Mouse (Mus musculus) hindbrain, embryonic 12.5 days (tissue): ENCODE measurements at regions not wholly inside any gene's neighbourhood (a gene's known extent, or its start where the extent isn't known, plus 50 kb on each side); places are given as distances from the start of the nearest gene placed in this dataset.

ENCODE experiments used
- ATAC-seq: fragments of 200-750 bp; cut with Nextera tagmentation; 2 replicates; pipeline ENCODE4 v1.8.0; 2017; ENCODE audit warnings: moderate TSS enrichment; ENCODE audit not compliant: low FRiP score
- H3K27ac ChIP-seq: fragments of 300-500 bp; sonication (generic); 2 replicates; pipeline ENCODE4 v1.5.1; 2016; ENCODE audit warnings: mild to moderate bottlenecking
- H3K27me3 ChIP-seq: fragments of 300-500 bp; sonication (generic); 2 replicates; pipeline ENCODE4 v1.6.1; 2016; ENCODE audit warnings: mild to moderate bottlenecking
- H3K36me3 ChIP-seq: fragments of 300-500 bp; sonication (generic); 2 replicates; pipeline ENCODE4 v1.6.1; 2016; ENCODE audit warnings: mild to moderate bottlenecking
- H3K4me1 ChIP-seq: fragments of 300-500 bp; sonication (generic); 2 replicates; pipeline ENCODE4 v1.6.1; 2016
- H3K4me2 ChIP-seq: fragments of 300-500 bp; sonication (generic); replicated peaks from 2 replicates; pipeline ENCODE4 v1.6.1; 2016; ENCODE audit warnings: mild to moderate bottlenecking
- H3K4me3 ChIP-seq: fragments of 300-500 bp; sonication (generic); 2 replicates; pipeline ENCODE4 v1.5.1; 2016; ENCODE audit warnings: mild to moderate bottlenecking
- H3K9ac ChIP-seq: fragments of 300-500 bp; sonication (generic); 2 replicates; pipeline ENCODE4 v1.6.1; 2016; ENCODE audit warnings: mild to moderate bottlenecking, moderate library complexity
- H3K9me3 ChIP-seq: fragments of 300-500 bp; sonication (generic); replicated peaks from 2 replicates; pipeline ENCODE4 v1.6.1; 2016; ENCODE audit warnings: mild to moderate bottlenecking
- WGBS: fragments of 180-500 bp; shearing (Covaris S2); methylation state at CpG from one replicate; pipeline ENCODE4 v1.1.7; 2016; 5-methylcytosine and 5-hydroxymethylcytosine counted together

DNA sequence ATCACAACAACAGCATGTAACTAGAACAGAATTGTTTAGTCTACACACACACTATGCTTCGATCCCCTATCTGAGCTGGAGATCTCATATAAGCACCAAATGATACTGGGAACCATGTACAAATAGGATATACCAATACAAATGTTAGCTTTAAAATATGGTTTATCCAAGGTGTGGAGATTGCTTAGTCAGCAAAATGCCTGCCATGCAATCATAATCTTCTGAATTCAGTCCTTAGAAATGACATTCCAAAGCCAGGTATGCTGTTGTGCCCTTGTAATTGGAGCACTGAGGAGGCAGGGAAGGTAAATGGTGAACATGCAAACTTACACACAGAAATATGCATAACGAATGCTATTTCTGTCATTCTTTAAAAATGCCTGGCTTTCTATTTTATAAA lies 54.0 kb upstream of the Thsd7b start:
- 90% methylated on average over 2 of the region's 2 CpGs for WGBS
- Histone ChIP-seq H3K4me2 (no peak overlapping the region), H3K9me3 (no peaks in the 10 kb centered on the region), H3K27me3 (no peaks in the 10 kb centered on the region), H3K4me3 (no peak overlapping the region), H3K9ac (no peak overlapping the region), H3K36me3 (no peaks in the 10 kb centered on the region), H3K27ac (no peak overlapping the region), H3K4me1 (no peaks in the 10 kb centered on the region)
- ATAC-seq, result no peak

DNA sequence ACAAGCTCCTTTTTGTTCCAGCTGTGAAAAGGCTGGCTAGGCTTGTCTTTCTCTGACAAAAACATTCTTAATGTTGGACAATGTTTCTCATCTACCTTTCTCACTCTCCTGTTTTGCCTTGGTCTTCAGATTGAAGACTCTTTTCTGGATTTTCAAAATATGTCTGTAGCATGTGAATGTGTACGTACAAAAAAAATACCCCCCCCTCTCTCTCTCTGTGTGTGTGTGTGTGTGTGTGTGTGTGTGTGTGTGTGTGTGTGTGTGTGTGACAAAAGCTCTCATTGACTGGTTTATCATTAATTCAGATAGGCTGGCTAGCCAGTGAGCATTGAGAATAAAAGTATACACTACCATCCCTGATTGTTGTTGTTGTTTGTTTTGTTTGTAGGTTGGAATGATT lies 64.3 kb upstream of the Thsd7b start:
- ATAC-seq, result no peak
- H3K4me2 ChIP-seq, result no peak overlapping the region
- 45% methylated on average over 1 of the region's 1 CpGs for WGBS
- peaks cover 10% of the 10 kb centered on the region; the same call in 1 of the 2 replicates for H3K4me1 ChIP-seq
- no peaks in the 10 kb centered on the region; the same call in 1 of the 2 replicates for H3K27me3 ChIP-seq
- H3K27ac ChIP-seq, result peak overlapping the region; percentile 67
- H3K9me3 ChIP-seq, result no peaks in the 10 kb centered on the region
- no peaks in the 10 kb centered on the region for H3K36me3 ChIP-seq
- H3K4me3 ChIP-seq, result no peak overlapping the region
- no peak overlapping the region for H3K9ac ChIP-seq

DNA sequence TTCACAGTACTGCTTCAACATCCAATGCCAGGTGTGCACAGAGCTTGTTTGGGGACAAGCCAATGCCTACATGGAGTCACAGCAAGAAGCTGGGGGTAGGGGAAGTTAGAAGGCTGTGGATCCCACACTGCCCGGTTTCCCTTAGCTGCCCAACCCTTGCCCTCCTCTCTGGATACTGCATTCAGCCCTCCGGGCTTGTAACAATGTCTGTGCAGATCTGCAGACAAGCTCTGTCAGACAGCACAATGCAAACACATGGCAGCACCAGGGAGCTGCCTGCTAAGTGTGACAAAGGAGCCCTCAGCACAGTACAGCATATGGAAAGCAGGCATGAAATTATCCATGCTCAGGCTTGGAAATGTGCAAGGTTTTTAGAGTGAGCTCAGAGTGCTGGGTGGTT lies 64.7 kb upstream of the Thsd7b start:
- Histone ChIP-seq H3K36me3 (no peaks in the 10 kb centered on the region), H3K4me2 (no peak overlapping the region), H3K4me1 (peaks cover 10% of the 10 kb centered on the region; the same call in 1 of the 2 replicates), H3K9me3 (no peaks in the 10 kb centered on the region), H3K27ac (peak overlapping the region; percentile 67), H3K4me3 (no peak overlapping the region), H3K9ac (no peak overlapping the region), H3K27me3 (no peaks in the 10 kb centered on the region; the same call in 1 of the 2 replicates)
- peak; percentile 99 for ATAC-seq
- 16% methylated on average over 2 of the region's 2 CpGs for WGBS

DNA sequence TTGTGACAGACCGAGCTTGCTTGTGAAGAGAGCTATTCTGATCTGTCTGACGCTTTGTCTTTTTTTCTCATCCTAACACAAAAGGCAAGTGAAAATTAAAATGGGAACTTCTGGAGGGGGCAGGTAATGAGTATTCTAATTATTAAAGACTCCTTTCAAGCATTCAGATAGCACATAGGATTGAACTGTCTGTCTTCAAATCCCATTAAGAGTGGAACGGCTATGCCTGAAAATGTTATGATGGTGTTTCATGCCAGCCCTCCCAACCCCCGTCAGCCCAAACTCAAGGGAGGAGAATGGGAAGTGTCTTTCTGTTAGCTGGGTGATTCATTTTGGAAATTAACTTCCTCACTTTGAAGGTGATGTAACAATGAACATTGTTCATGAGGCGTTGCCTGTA lies 65.4 kb upstream of the Thsd7b start:
- no peaks in the 10 kb centered on the region for H3K9me3 ChIP-seq
- H3K4me2 ChIP-seq, result no peak overlapping the region
- 57% methylated on average over 5 of the region's 5 CpGs for WGBS
- H3K27ac ChIP-seq, result peak overlapping the region; percentile 67
- H3K27me3 ChIP-seq, result no peaks in the 10 kb centered on the region; the same call in 1 of the 2 replicates
- H3K4me3 ChIP-seq, result no peak overlapping the region
- no peaks in the 10 kb centered on the region for H3K36me3 ChIP-seq
- H3K4me1 ChIP-seq, result peaks cover 10% of the 10 kb centered on the region; the same call in 1 of the 2 replicates
- no peak for ATAC-seq
- no peak overlapping the region for H3K9ac ChIP-seq

DNA sequence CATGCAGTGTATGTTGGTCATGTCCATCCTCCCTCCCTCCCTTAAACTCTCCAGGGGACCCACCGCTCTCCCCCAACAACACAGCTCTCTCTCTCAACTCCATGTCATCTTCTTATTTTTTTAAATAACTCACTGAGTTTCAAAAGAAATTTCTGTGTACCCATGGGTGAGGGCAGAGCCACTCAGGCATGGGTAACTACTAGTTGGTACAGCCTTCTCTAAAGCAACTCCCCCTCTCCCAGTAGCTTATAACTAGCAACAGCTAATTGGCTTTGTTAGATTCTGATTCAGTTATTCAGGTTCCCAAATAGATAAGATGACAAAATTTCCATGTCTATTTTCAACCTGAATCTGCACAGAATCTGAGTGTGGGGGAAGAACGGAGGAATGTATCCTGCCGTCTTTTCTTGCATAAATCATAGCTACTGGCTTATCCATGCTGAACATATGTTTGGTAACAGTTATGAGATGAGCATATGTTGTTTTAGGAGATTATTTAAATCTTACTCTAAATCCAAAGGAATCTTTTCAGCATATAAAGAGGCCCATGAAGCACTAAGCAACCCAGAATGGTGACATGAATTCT lies 92.8 kb upstream of the Thsd7b start:
- H3K27ac ChIP-seq, result no peak overlapping the region
- H3K36me3 ChIP-seq, result no peaks in the 10 kb centered on the region
- WGBS, result 91% methylated on average over 3 of the region's 3 CpGs
- H3K4me2 ChIP-seq, result no peak overlapping the region
- H3K4me1 ChIP-seq, result no peaks in the 10 kb centered on the region
- H3K4me3 ChIP-seq, result no peak overlapping the region
- ATAC-seq, result no peak; the same call in 1 of the 2 replicates
- H3K9me3 ChIP-seq, result no peaks in the 10 kb centered on the region
- H3K27me3 ChIP-seq, result no peaks in the 10 kb centered on the region
- H3K9ac ChIP-seq, result no peak overlapping the region

DNA sequence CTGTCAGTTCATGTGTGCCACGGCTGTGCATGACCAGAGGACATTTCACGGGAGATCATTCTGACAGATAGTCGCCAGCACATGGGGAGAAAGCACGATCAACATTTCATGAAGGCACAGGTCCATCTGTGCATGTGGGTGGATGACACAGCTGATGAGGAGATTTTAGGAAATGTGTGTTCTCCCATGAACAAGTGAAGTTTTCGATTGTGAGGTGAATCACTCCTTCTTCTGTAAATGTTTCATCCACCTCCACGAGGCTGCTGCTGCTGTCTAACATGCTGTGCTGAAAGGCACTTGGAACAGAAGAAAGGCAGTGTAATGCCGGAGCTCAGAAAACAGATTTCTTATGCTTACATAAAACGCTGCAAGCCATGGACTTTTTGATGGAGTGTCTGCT lies 103.2 kb upstream of the Thsd7b start:
- no peak for ATAC-seq
- Histone ChIP-seq H3K36me3 (no peaks in the 10 kb centered on the region), H3K9ac (no peak overlapping the region), H3K4me1 (no peaks in the 10 kb centered on the region), H3K4me3 (no peak overlapping the region), H3K9me3 (no peaks in the 10 kb centered on the region), H3K27me3 (no peaks in the 10 kb centered on the region), H3K27ac (no peak overlapping the region), H3K4me2 (no peak overlapping the region)
- 78% methylated on average over 8 of the region's 8 CpGs for WGBS

DNA sequence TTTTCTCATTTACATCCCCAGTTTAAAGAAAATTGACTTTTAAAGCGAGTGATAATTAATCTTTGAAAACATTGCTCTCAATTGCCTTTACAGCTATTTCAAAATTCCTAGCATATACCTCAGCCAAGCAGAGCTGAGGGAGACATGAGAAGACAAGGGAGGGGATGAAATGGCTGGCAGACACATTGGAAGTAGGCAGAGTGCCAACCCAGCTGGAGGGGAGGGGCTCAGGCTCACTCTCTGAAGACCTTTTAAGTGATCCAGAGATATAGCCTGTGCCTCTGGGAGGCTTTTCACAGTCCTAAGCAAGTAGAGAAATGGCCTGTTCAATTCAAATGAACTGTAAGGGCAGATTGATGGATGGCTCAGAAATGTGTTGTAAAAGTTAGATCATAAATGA lies 122.5 kb upstream of the Thsd7b start:
- no peaks in the 10 kb centered on the region for H3K27me3 ChIP-seq
- H3K4me2 ChIP-seq, result no peak overlapping the region
- no peak overlapping the region for H3K9ac ChIP-seq
- H3K4me3 ChIP-seq, result no peak overlapping the region
- no peaks in the 10 kb centered on the region for H3K9me3 ChIP-seq
- WGBS, result 79% methylated on average over 1 of the region's 1 CpGs
- H3K4me1 ChIP-seq, result no peaks in the 10 kb centered on the region
- no peaks in the 10 kb centered on the region for H3K36me3 ChIP-seq
- H3K27ac ChIP-seq, result no peak overlapping the region
- ATAC-seq, result peak; percentile 40; the same call in 1 of the 2 replicates

DNA sequence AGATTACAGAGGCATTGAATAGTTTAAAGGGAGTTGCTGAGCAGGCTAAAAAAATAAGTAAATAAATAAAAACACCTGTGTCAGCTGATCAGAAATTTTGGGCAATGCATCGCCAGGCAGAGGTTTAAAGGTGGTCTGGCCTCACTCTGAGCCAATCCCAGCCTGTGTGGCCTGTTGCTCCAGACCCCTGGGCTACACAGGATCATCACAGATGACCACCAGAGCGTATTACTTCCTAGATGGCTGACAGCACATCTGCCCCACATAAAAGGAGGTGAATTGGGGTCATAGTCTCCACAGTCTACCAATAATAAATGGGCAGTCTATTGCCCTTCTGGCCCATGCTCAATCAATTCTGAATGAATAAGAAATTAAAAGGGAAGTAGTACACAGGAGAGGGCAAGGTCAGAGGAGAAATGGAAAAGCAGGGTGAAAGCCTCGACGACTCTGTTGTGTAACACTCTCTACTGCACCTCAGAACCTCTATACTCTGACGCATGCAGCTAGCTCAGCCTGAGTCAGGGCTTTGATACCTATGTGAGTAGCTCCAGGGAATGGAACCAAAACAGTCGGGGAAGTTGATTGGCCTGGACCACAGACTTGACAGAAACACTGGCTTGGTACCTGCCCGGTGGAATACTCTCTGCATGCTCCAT lies 124.2 kb upstream of the Thsd7b start:
- ATAC-seq, result no peak
- H3K4me2 ChIP-seq, result no peak overlapping the region
- no peak overlapping the region for H3K4me3 ChIP-seq
- H3K9me3 ChIP-seq, result no peaks in the 10 kb centered on the region
- H3K4me1 ChIP-seq, result no peaks in the 10 kb centered on the region
- 41% methylated on average over 7 of the region's 7 CpGs for WGBS
- no peaks in the 10 kb centered on the region for H3K27me3 ChIP-seq
- H3K27ac ChIP-seq, result no peak overlapping the region
- H3K9ac ChIP-seq, result no peak overlapping the region
- no peaks in the 10 kb centered on the region for H3K36me3 ChIP-seq

DNA sequence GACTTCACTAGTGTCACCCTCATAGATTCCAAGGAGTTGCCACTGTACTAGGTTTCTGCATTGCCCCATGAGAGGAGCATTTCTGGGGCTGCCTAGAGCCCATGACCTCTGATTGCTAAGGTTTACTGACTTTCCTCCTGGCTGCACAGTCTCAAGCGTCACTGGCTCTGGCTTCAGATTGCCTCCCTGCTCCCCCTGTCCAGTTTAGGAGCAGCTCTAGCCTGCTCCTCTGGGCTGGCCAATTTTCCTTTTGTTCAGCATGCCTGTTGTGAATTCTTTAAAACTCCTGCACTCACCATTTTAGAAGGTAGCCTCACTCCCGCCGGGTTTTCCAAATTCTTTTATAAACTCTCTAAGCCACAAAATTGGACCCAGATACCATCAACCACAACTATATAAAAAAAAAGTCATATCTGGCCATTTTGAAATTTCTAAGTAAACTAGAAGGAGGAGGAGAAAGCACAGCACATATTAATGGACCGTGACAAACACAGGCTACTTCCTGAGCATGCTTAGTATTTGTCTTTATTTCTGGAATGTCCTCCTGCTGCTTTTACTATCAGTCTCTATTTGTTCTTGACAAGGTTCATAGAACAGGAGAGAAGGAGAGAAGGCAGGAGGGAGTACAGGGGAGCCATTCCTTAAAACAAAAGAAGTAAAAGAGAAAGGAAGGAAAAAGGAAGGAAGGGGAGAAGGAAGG lies 126.6 kb upstream of the Thsd7b start:
- Histone ChIP-seq H3K9me3 (no peaks in the 10 kb centered on the region), H3K4me3 (no peak overlapping the region), H3K27me3 (no peaks in the 10 kb centered on the region), H3K4me1 (no peaks in the 10 kb centered on the region), H3K9ac (no peak overlapping the region), H3K27ac (no peak overlapping the region), H3K36me3 (no peaks in the 10 kb centered on the region), H3K4me2 (no peak overlapping the region)
- WGBS, result 49% methylated on average over 4 of the region's 4 CpGs
- no peak for ATAC-seq

DNA sequence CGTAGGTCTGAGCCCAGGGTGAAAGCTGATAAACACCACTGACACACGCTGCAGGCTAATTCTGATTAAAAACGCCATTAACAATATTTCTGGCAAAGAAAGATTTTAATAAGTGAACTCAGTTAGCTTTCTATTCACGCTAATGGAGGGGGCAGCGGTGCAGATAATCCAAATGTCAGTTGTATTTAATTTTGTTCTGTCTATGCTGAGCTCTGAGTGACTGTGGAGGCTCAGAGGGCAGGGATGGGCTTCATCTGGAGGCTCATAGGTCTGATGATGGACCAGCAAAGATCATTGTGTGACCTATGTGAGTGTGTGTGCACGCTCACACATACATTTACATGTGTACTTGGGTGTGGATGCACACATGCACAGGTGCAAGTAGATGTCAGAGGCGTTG lies 134.3 kb upstream of the Thsd7b start:
- Histone ChIP-seq H3K4me3 (no peak overlapping the region), H3K4me2 (no peak overlapping the region), H3K4me1 (no peaks in the 10 kb centered on the region), H3K9ac (no peak overlapping the region), H3K27me3 (no peaks in the 10 kb centered on the region), H3K36me3 (no peaks in the 10 kb centered on the region), H3K27ac (no peak overlapping the region), H3K9me3 (no peaks in the 10 kb centered on the region)
- no peak for ATAC-seq
- WGBS, result 84% methylated on average over 7 of the region's 7 CpGs

DNA sequence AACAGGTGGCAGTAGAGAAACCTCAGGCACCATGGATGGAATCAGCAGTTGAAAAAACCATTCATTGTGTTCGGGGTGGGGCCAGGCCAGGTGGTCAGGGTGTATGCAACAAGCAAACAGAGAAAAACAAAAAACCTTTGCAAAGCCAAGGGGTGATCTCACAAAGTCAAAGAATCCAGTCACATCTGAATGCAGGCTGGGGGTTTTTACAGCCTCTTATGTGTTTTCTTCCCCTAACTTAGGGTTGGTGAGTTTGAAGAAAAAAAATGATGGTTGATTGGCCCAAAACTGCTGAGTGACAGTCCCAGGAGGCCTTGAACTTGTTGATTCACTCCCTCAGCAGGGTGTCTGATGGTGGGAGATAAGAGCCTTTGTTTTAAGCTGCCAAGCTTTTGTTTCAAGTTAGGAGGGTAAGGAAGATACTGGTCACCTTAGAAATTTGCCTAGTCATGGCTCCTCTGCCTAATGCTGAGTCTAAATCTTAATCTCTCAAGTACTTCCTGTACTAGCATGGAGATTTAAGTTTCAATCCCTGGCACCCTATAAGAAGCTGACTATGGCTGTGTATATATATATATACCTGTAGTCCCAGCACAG lies 166.0 kb upstream of the Thsd7b start:
- H3K4me3 ChIP-seq, result no peak overlapping the region
- H3K27me3 ChIP-seq, result no peaks in the 10 kb centered on the region
- H3K4me2 ChIP-seq, result no peak overlapping the region
- H3K9ac ChIP-seq, result no peak overlapping the region
- no peaks in the 10 kb centered on the region for H3K4me1 ChIP-seq
- H3K36me3 ChIP-seq, result no peaks in the 10 kb centered on the region
- H3K27ac ChIP-seq, result no peak overlapping the region
- H3K9me3 ChIP-seq, result no peaks in the 10 kb centered on the region
- WGBS, result 68% methylated on average over 1 of the region's 1 CpGs
- no peak for ATAC-seq

DNA sequence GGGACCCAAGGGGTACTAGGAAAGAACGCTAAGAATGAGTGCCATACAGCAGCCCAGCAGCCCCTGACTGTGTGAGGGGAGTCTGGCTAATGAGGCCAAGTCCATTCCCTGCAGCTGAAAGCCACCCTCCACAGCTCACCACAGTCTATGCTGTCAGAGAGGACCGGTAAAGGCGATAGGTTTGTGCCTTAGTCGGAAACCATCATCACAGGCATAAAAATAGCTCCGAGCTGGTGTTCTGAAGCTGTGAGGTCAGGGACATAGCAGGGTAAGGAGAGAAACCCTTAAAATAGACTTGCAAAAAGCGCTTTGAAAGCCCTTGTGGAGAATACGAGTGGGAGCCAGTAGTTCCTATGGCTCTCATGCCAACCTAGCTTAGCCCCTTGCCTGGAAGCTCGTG lies 172.1 kb upstream of the Thsd7b start:
- Histone ChIP-seq H3K9me3 (no peaks in the 10 kb centered on the region), H3K36me3 (no peaks in the 10 kb centered on the region)
- 81% methylated on average over 8 of the region's 8 CpGs for WGBS

More for the DNA sequence above, 172.1 kb upstream of the Thsd7b start:
- H3K9ac ChIP-seq, result no peak overlapping the region
- H3K4me2 ChIP-seq, result no peak overlapping the region
- no peaks in the 10 kb centered on the region for H3K4me1 ChIP-seq
- no peaks in the 10 kb centered on the region for H3K27me3 ChIP-seq
- ATAC-seq, result no peak
- H3K27ac ChIP-seq, result no peak overlapping the region
- no peak overlapping the region for H3K4me3 ChIP-seq
